Mouse (Mus musculus) lung, embryonic 15.5 days (tissue): ENCODE data around the gene Hbp1. TPM values are rescaled to one million over a fixed set of nuclear protein-coding genes. Genes with fewer than 3 reads are reported as not detected.

Source experiments
- ATAC-seq: fragments of 200-750 bp; cut with Nextera tagmentation; 2 replicates; pipeline ENCODE4 v1.8.0; 2017; ENCODE audit warnings: moderate number of reproducible peaks, borderline replicate concordance; ENCODE audit not compliant: low FRiP score, low TSS enrichment; ENCODE audit errors: extremely low read depth
- H3K27ac ChIP-seq: fragments of 300-500 bp; sonication (generic); 2 replicates; pipeline ENCODE4 v1.5.1; 2015; ENCODE audit warnings: moderate library complexity, mild to moderate bottlenecking, inconsistent platforms
- H3K27me3 ChIP-seq: fragments of 300-500 bp; sonication (generic); 2 replicates; pipeline ENCODE4 v1.6.1; 2015; ENCODE audit warnings: inconsistent platforms
- H3K36me3 ChIP-seq: fragments of 300-500 bp; sonication (generic); 2 replicates; pipeline ENCODE4 v1.6.1; 2015; ENCODE audit warnings: inconsistent platforms
- H3K4me1 ChIP-seq: fragments of 300-500 bp; sonication (generic); 2 replicates; pipeline ENCODE4 v1.6.1; 2015; ENCODE audit warnings: inconsistent platforms
- H3K4me2 ChIP-seq: fragments of 300-500 bp; sonication (generic); 2 replicates; pipeline ENCODE4 v1.6.1; 2015; ENCODE audit warnings: inconsistent platforms, mild to moderate bottlenecking, moderate library complexity
- H3K4me3 ChIP-seq: fragments of 300-500 bp; sonication (generic); 2 replicates; pipeline ENCODE4 v1.5.1; 2015; ENCODE audit warnings: mild to moderate bottlenecking, inconsistent platforms
- H3K9ac ChIP-seq: fragments of 300-500 bp; sonication (generic); 2 replicates; pipeline ENCODE4 v1.6.1; 2015; ENCODE audit warnings: inconsistent platforms
- H3K9me3 ChIP-seq: fragments of 300-500 bp; sonication (generic); 2 replicates; pipeline ENCODE4 v1.6.1; 2016; ENCODE audit warnings: inconsistent platforms
- WGBS: fragments of 180-500 bp; shearing (Covaris S2); methylation state at CpG from one replicate; pipeline ENCODE4 v1.1.7; 2015; 5-methylcytosine and 5-hydroxymethylcytosine counted together
- polyA plus RNA-seq: library from polyadenylated mRNA; unstranded; fragments of >200 nt; fragmentation: Nextera tagmentation; extraction: Ambion mirVana; gene quantifications from 2 replicates; pipeline ENCODE4 v1.2.1, GENCODE M21; 2015

Gene Hbp1
- polyA plus RNA-seq, 1 experiment from 2014 or later = 133 TPM

- no peak for ATAC-seq
- whole genome bisulfite sequencing = 86% methylated on average over 6 of the region's 6 CpGs
- H3K4me1 ChIP-seq = peaks cover 2% of the 10 kb centered on the region; the same call in 1 of the 2 replicates
- peaks cover 53% of the 10 kb centered on the region for H3K36me3 ChIP-seq
- H3K9me3 ChIP-seq = no peaks in the 10 kb centered on the region
- no peak overlapping the region for H3K4me2 ChIP-seq
- H3K27me3 ChIP-seq = no peaks in the 10 kb centered on the region
- no peak overlapping the region for H3K9ac ChIP-seq
- H3K27ac ChIP-seq = no peak overlapping the region
- H3K4me3 ChIP-seq = no peak overlapping the region
These were observed 25.0 kb downstream of the Hbp1 start for GRCm38 (mm10) chr12:31925343-31925742.

- Histone ChIP-seq H3K9me3 (no peaks in the 10 kb centered on the region), H3K27ac (no peak overlapping the region), H3K4me3 (no peak overlapping the region), H3K4me1 (peaks cover 2% of the 10 kb centered on the region; the same call in 1 of the 2 replicates), H3K36me3 (peaks cover 50% of the 10 kb centered on the region), H3K9ac (no peak overlapping the region), H3K4me2 (no peak overlapping the region), H3K27me3 (no peaks in the 10 kb centered on the region)
- 81% methylated on average over 3 of the region's 3 CpGs for WGBS
- no peak for ATAC-seq
These were observed 26.2 kb downstream of the Hbp1 start for GRCm38 (mm10) chr12:31924135-31924534.

- ATAC-seq = no peak
- no peaks in the 10 kb centered on the region for H3K4me1 ChIP-seq
- 82% methylated on average over 18 of the region's 18 CpGs for WGBS
- no peak overlapping the region for H3K9ac ChIP-seq
- no peaks in the 10 kb centered on the region for H3K27me3 ChIP-seq
- no peak overlapping the region for H3K27ac ChIP-seq
- no peak overlapping the region for H3K4me2 ChIP-seq
- peaks cover 28% of the 10 kb centered on the region for H3K36me3 ChIP-seq
- H3K9me3 ChIP-seq = no peaks in the 10 kb centered on the region
- no peak overlapping the region for H3K4me3 ChIP-seq
These were observed 29.6 kb downstream of the Hbp1 start for GRCm38 (mm10) chr12:31920464-31921405.

GRCm38 (mm10) chr12:31917245-31917644 lies 33.1 kb downstream of the Hbp1 start:
- Histone ChIP-seq H3K36me3 (peaks cover 7% of the 10 kb centered on the region; the same call in 1 of the 2 replicates), H3K9ac (no peak overlapping the region), H3K27me3 (no peaks in the 10 kb centered on the region), H3K4me2 (no peak overlapping the region), H3K4me3 (no peak overlapping the region), H3K27ac (no peak overlapping the region), H3K9me3 (no peaks in the 10 kb centered on the region), H3K4me1 (no peaks in the 10 kb centered on the region)
- no peak for ATAC-seq
- 74% methylated on average over 5 of the region's 5 CpGs for WGBS

GRCm38 (mm10) chr12:31916691-31917090 lies 33.6 kb downstream of the Hbp1 start:
- WGBS = 91% methylated on average over 5 of the region's 5 CpGs
- Histone ChIP-seq H3K9ac (no peak overlapping the region), H3K9me3 (no peaks in the 10 kb centered on the region), H3K27me3 (no peaks in the 10 kb centered on the region), H3K4me2 (no peak overlapping the region), H3K4me1 (no peaks in the 10 kb centered on the region), H3K4me3 (no peak overlapping the region), H3K36me3 (peaks cover 7% of the 10 kb centered on the region; the same call in 1 of the 2 replicates), H3K27ac (no peak overlapping the region)
- ATAC-seq = no peak

- no peak for ATAC-seq
- Histone ChIP-seq H3K4me3 (no peak overlapping the region), H3K27ac (no peak overlapping the region), H3K4me1 (no peaks in the 10 kb centered on the region), H3K4me2 (no peak overlapping the region), H3K27me3 (no peaks in the 10 kb centered on the region), H3K9me3 (no peaks in the 10 kb centered on the region), H3K36me3 (no peaks in the 10 kb centered on the region), H3K9ac (no peak overlapping the region)
- WGBS = 41% methylated on average over 4 of the region's 4 CpGs
These were observed 36.7 kb downstream of the Hbp1 start for GRCm38 (mm10) chr12:31913614-31914013.

- Histone ChIP-seq H3K36me3 (no peaks in the 10 kb centered on the region), H3K4me1 (no peaks in the 10 kb centered on the region), H3K27me3 (no peaks in the 10 kb centered on the region), H3K9ac (no peak overlapping the region), H3K9me3 (no peaks in the 10 kb centered on the region), H3K4me2 (no peak overlapping the region), H3K27ac (no peak overlapping the region), H3K4me3 (no peak overlapping the region)
- no peak for ATAC-seq
- 80% methylated on average over 6 of the region's 6 CpGs for WGBS
These were observed 37.3 kb downstream of the Hbp1 start for GRCm38 (mm10) chr12:31912966-31913551.

- Histone ChIP-seq H3K4me2 (no peak overlapping the region), H3K27ac (no peak overlapping the region), H3K9me3 (no peaks in the 10 kb centered on the region), H3K4me1 (no peaks in the 10 kb centered on the region), H3K4me3 (no peak overlapping the region), H3K36me3 (no peaks in the 10 kb centered on the region), H3K9ac (no peak overlapping the region), H3K27me3 (no peaks in the 10 kb centered on the region)
- ATAC-seq = no peak
- WGBS = 96% methylated on average over 2 of the region's 2 CpGs
These were observed 42.9 kb downstream of the Hbp1 start for GRCm38 (mm10) chr12:31907436-31907835.

- ATAC-seq = no peak
These were observed 44.4 kb downstream of the Hbp1 start for GRCm38 (mm10) chr12:31905696-31906551.

GRCm38 (mm10) chr12:31900391-31900914 lies 49.9 kb downstream of the Hbp1 start:
- no peaks in the 10 kb centered on the region for H3K27me3 ChIP-seq
- H3K36me3 ChIP-seq = no peaks in the 10 kb centered on the region
- no peak overlapping the region for H3K27ac ChIP-seq
- WGBS = 76% methylated on average over 4 of the region's 4 CpGs
- no peak for ATAC-seq
- no peaks in the 10 kb centered on the region for H3K9me3 ChIP-seq
- H3K4me3 ChIP-seq = no peak overlapping the region
- no peak overlapping the region for H3K4me2 ChIP-seq
- peaks cover 4% of the 10 kb centered on the region for H3K4me1 ChIP-seq
- no peak overlapping the region for H3K9ac ChIP-seq

More at GRCm38 (mm10) chr12:31905696-31906551, 44.4 kb downstream of the Hbp1 start:
- Histone ChIP-seq H3K4me3 (no peak overlapping the region), H3K4me2 (no peak overlapping the region), H3K9ac (no peak overlapping the region), H3K36me3 (no peaks in the 10 kb centered on the region), H3K9me3 (no peaks in the 10 kb centered on the region), H3K27me3 (no peaks in the 10 kb centered on the region), H3K4me1 (no peaks in the 10 kb centered on the region), H3K27ac (no peak overlapping the region)
- 51% methylated on average over 6 of the region's 6 CpGs for WGBS

GRCm38 (mm10) chr12:31897456-31897855 lies 52.9 kb downstream of the Hbp1 start:
- no peak overlapping the region for H3K9ac ChIP-seq
- no peak for ATAC-seq
- H3K27ac ChIP-seq = no peak overlapping the region
- H3K9me3 ChIP-seq = no peaks in the 10 kb centered on the region
- H3K27me3 ChIP-seq = no peaks in the 10 kb centered on the region
- H3K4me3 ChIP-seq = no peak overlapping the region
- H3K4me2 ChIP-seq = no peak overlapping the region
- H3K36me3 ChIP-seq = no peaks in the 10 kb centered on the region
- H3K4me1 ChIP-seq = peaks cover 4% of the 10 kb centered on the region
- 67% methylated on average over 7 of the region's 7 CpGs for WGBS
